Mouse (Mus musculus) ES-E14 (cell line): ENCODE data around the gene Slc16a3.

Source experiments
- CHD2 ChIP-seq: IDR thresholded peaks from 2 replicates; pipeline ENCODE4 v1.6.1; 2014; ENCODE audit warnings: mild to moderate bottlenecking, low read depth, low read length, inconsistent platforms
- HCFC1 ChIP-seq: IDR thresholded peaks from 2 replicates; pipeline ENCODE4 v1.6.1; 2012; ENCODE audit warnings: low read length, inconsistent platforms, borderline replicate concordance; ENCODE audit not compliant: insufficient read depth
- MAFK ChIP-seq: IDR thresholded peaks from 2 replicates; pipeline ENCODE4 v1.6.1; 2014; ENCODE audit warnings: mild to moderate bottlenecking, low read depth, low read length, inconsistent platforms; ENCODE audit not compliant: insufficient read depth
- ZC3H11A ChIP-seq: IDR thresholded peaks from 2 replicates; pipeline ENCODE4 v1.6.1; 2012; ENCODE audit warnings: low read depth, mild to moderate bottlenecking, inconsistent platforms, low read length, borderline replicate concordance
- ZNF384 ChIP-seq: IDR thresholded peaks from 2 replicates; pipeline ENCODE4 v1.6.1; 2012; ENCODE audit warnings: low read depth, low read length, inconsistent platforms

- no peak for TF ChIP-seq MAFK
- TF ChIP-seq CHD2, result no peak
- TF ChIP-seq ZNF384, result no peak
- no peak for TF ChIP-seq ZC3H11A
- TF ChIP-seq HCFC1, result no peak
Measured at GRCm38 (mm10) chr11:120903159-120903850, 45.0 kb upstream of the Slc16a3 start.
